Mouse (Mus musculus): Measurements from ENCODE around the gene Nlrx1. TPM values are rescaled to one million over a fixed set of nuclear protein-coding genes. Genes with fewer than 3 reads are reported as not detected.

Nlrx1 gene
- polyA plus RNA-seq, 1 experiment from 2014 or later, result 12.7 TPM

- peak overlapping the region; percentile 96 for H3K27ac ChIP-seq
- peak overlapping the region; percentile 94 for H3K9ac ChIP-seq
- H3K27me3 ChIP-seq, result no peaks in the 10 kb centered on the region
- H3K4me2 ChIP-seq, result peak overlapping the region; percentile 59
- no peaks in the 10 kb centered on the region for H3K9me3 ChIP-seq
- ATAC-seq (ENCODE audit: insufficient number of reproducible peaks, low FRiP score, low TSS enrichment, low read depth), result peak; percentile 78
- WGBS, result under 1% methylated on average over 40 of the region's 40 CpGs
- peaks cover 19% of the 10 kb centered on the region for H3K4me1 ChIP-seq
- H3K36me3 ChIP-seq, result no peaks in the 10 kb centered on the region
- H3K4me3 ChIP-seq, result peak overlapping the region; percentile 94
These were observed 35.2 kb downstream of the Nlrx1 start for GRCm38 (mm10) chr9:44233021-44233801.

DNA sequence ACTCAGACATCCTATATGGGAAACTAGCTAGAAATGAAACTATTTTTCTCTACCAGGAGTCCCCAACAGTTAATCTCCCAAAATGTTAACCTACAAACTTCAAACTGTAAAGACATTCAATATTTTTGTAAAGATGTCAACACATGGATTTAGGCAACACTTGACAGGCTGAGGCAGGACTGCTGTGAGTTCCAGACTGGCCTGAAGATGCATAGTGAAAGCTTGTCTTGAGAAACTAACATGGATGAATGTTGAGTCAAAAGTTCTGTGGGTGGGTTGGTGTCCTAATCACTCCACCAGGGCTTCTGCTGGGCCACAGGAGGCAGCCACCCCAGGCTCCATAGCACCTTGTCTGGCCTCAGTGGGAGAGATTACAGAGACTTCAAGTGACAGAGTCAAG lies 36.8 kb downstream of the Nlrx1 start:
- Histone ChIP-seq H3K9me3 (no peaks in the 10 kb centered on the region), H3K9ac (no peak overlapping the region), H3K4me2 (no peak overlapping the region), H3K36me3 (no peaks in the 10 kb centered on the region), H3K27ac (no peak overlapping the region), H3K4me1 (peaks cover 19% of the 10 kb centered on the region), H3K27me3 (no peaks in the 10 kb centered on the region), H3K4me3 (peak overlapping the region; percentile 94; the same call in 1 of the 2 replicates)
- no peak for ATAC-seq (ENCODE audit: insufficient number of reproducible peaks, low FRiP score, low TSS enrichment, low read depth)

GRCm38 (mm10) chr9:44225993-44226392 lies 42.4 kb downstream of the Nlrx1 start:
- Histone ChIP-seq H3K4me1 (0 out of 2 replicates have a peak, but pooled peaks cover 4% of the 10 kb centered on the region), H3K36me3 (no peaks in the 10 kb centered on the region), H3K27me3 (no peaks in the 10 kb centered on the region), H3K9ac (no peak overlapping the region), H3K9me3 (no peaks in the 10 kb centered on the region), H3K4me2 (no peak overlapping the region), H3K4me3 (no peak overlapping the region), H3K27ac (no peak overlapping the region)
- 58% methylated on average over 6 of the region's 6 CpGs for WGBS
- ATAC-seq (ENCODE audit: insufficient number of reproducible peaks, low FRiP score, low TSS enrichment, low read depth), result no peak

GRCm38 (mm10) chr9:44213538-44213937 lies 54.9 kb downstream of the Nlrx1 start:
- Histone ChIP-seq H3K4me2 (no peak overlapping the region), H3K4me1 (no peaks in the 10 kb centered on the region), H3K9me3 (no peaks in the 10 kb centered on the region), H3K36me3 (0 out of 2 replicates have a peak, but pooled peaks cover 3% of the 10 kb centered on the region), H3K9ac (no peak overlapping the region), H3K27me3 (no peaks in the 10 kb centered on the region), H3K4me3 (no peak overlapping the region), H3K27ac (no peak overlapping the region)
- ATAC-seq (ENCODE audit: insufficient number of reproducible peaks, low FRiP score, low TSS enrichment, low read depth), result no peak
- WGBS, result 94% methylated on average over 14 of the region's 14 CpGs

DNA sequence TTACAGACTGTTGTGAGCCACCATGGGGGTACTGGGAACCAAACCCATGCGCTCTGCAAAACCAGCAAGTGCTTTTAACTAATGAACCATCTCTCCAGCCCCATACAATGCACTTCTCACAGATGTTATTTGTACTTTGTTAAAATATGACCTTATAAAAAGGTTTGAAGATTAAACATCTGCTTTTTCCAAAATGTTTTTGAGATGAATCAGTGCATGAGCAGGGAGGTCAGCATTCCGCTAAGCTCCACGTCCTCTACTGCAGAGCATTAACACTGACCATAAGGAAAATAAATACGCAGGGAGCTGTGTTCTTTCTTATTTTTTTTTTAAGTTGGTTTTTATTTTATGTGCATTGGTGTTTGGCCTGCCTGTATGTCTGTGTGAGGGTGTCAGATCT lies 56.0 kb downstream of the Nlrx1 start:
- no peak for ATAC-seq (ENCODE audit: insufficient number of reproducible peaks, low FRiP score, low TSS enrichment, low read depth)
- 92% methylated on average over 4 of the region's 4 CpGs for WGBS
- no peaks in the 10 kb centered on the region for H3K4me1 ChIP-seq

GRCm38 (mm10) chr9:44209416-44209815 lies 59.0 kb downstream of the Nlrx1 start:
- H3K36me3 ChIP-seq, result 0 out of 2 replicates have a peak, but pooled peaks cover 3% of the 10 kb centered on the region
- ATAC-seq (ENCODE audit: insufficient number of reproducible peaks, low FRiP score, low TSS enrichment, low read depth), result no peak
- no peak overlapping the region for H3K4me3 ChIP-seq
- H3K4me1 ChIP-seq, result no peaks in the 10 kb centered on the region
- no peak overlapping the region for H3K27ac ChIP-seq
- H3K4me2 ChIP-seq, result no peak overlapping the region
- 95% methylated on average over 4 of the region's 4 CpGs for WGBS
- no peaks in the 10 kb centered on the region for H3K9me3 ChIP-seq
- no peak overlapping the region for H3K9ac ChIP-seq
- H3K27me3 ChIP-seq, result no peaks in the 10 kb centered on the region

More for the DNA sequence above, 56.0 kb downstream of the Nlrx1 start:
- no peak overlapping the region for H3K27ac ChIP-seq
- 0 out of 2 replicates have a peak, but pooled peaks cover 3% of the 10 kb centered on the region for H3K36me3 ChIP-seq
- H3K9me3 ChIP-seq, result no peaks in the 10 kb centered on the region
- H3K9ac ChIP-seq, result no peak overlapping the region
- H3K4me3 ChIP-seq, result no peak overlapping the region
- H3K27me3 ChIP-seq, result no peaks in the 10 kb centered on the region
- no peak overlapping the region for H3K4me2 ChIP-seq

DNA sequence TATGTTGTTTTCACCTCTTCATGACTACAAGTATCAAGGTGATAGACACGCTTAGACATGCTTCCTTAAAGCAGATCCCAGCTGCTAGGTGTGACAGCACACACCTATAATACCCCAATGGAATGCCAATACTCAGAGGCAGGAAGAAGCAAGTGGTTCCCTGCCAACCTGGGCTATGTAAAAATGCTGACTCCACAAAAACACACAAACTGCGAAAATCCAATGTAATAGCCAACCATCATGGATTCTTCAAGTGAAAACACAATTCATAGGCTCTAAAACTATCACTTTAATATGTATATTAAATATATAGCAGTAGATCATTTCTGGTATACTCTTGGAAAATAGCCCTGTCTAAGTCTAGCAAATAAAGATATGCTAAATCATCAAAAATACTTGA lies 60.6 kb downstream of the Nlrx1 start:
- Histone ChIP-seq H3K4me1 (no peaks in the 10 kb centered on the region), H3K36me3 (0 out of 2 replicates have a peak, but pooled peaks cover under 1% of the 10 kb centered on the region), H3K27ac (no peak overlapping the region), H3K4me2 (no peak overlapping the region), H3K9me3 (no peaks in the 10 kb centered on the region), H3K27me3 (no peaks in the 10 kb centered on the region), H3K9ac (no peak overlapping the region), H3K4me3 (no peak overlapping the region)
- no peak for ATAC-seq (ENCODE audit: insufficient number of reproducible peaks, low FRiP score, low TSS enrichment, low read depth)
- 77% methylated on average over 2 of the region's 2 CpGs for WGBS

Other genes with a start within 250 kb of the Nlrx1 start
- 14.0 and 18.8 TPM in 2 replicates for gene Thy1, start 225.2 kb downstream of the Nlrx1 start, polyA plus RNA-seq (2015; fragmentation: Nextera tagmentation; extraction: Ambion mirVana)
- 22.5 and 41.2 TPM in 2 replicates for gene Usp2, start 201.6 kb downstream of the Nlrx1 start, polyA plus RNA-seq (2015; fragmentation: Nextera tagmentation; extraction: Ambion mirVana)
- gene Mfrp, start 166.9 kb downstream of the Nlrx1 start, polyA plus RNA-seq (2015; fragmentation: Nextera tagmentation; extraction: Ambion mirVana), result 0.10 and 0.20 TPM in 2 replicates
- 8.5 and 9.4 TPM in 2 replicates for gene C1qtnf5, start 161.4 kb downstream of the Nlrx1 start, polyA plus RNA-seq (2015; fragmentation: Nextera tagmentation; extraction: Ambion mirVana)
- 0.27 and 0.28 TPM in 2 replicates for gene Gm49380, start 155.1 kb downstream of the Nlrx1 start, polyA plus RNA-seq (2015; fragmentation: Nextera tagmentation; extraction: Ambion mirVana)
- 61.9 and 70.5 TPM in 2 replicates for gene Rnf26, start 155.1 kb downstream of the Nlrx1 start, polyA plus RNA-seq (2015; fragmentation: Nextera tagmentation; extraction: Ambion mirVana)
- gene Mcam, start 134.1 kb downstream of the Nlrx1 start, polyA plus RNA-seq (2015; fragmentation: Nextera tagmentation; extraction: Ambion mirVana), result 41.5 and 47.3 TPM in 2 replicates
- gene Cbl, start 34.5 kb downstream of the Nlrx1 start, polyA plus RNA-seq (2015; fragmentation: Nextera tagmentation; extraction: Ambion mirVana), result 14.5 and 15.6 TPM in 2 replicates
- gene Ccdc153, start 27.9 kb downstream of the Nlrx1 start, polyA plus RNA-seq (2015; fragmentation: Nextera tagmentation; extraction: Ambion mirVana), result not detected in 2 replicates
- gene Pdzd3, start 17.1 kb downstream of the Nlrx1 start, polyA plus RNA-seq (2015; fragmentation: Nextera tagmentation; extraction: Ambion mirVana), result 0.26 TPM in 1 of 2 replicates, not detected in the other
- 6.2 and 6.4 TPM in 2 replicates for gene Abcg4, start 20.0 kb upstream of the Nlrx1 start, polyA plus RNA-seq (2015; fragmentation: Nextera tagmentation; extraction: Ambion mirVana)
- gene Hinfp, start 37.1 kb upstream of the Nlrx1 start, polyA plus RNA-seq (2015; fragmentation: Nextera tagmentation; extraction: Ambion mirVana), result 24.2 and 24.9 TPM in 2 replicates
- 6.9 and 7.1 TPM in 2 replicates for gene C2cd2l, start 51.7 kb upstream of the Nlrx1 start, polyA plus RNA-seq (2015; fragmentation: Nextera tagmentation; extraction: Ambion mirVana)
- 37.7 and 38.0 TPM in 2 replicates for gene Dpagt1, start 57.4 kb upstream of the Nlrx1 start, polyA plus RNA-seq (2015; fragmentation: Nextera tagmentation; extraction: Ambion mirVana)
- 252 and 254 TPM in 2 replicates for gene H2afx, start 66.1 kb upstream of the Nlrx1 start, polyA plus RNA-seq (2015; fragmentation: Nextera tagmentation; extraction: Ambion mirVana)
- gene Hmbs, start 75.6 kb upstream of the Nlrx1 start, polyA plus RNA-seq (2015; fragmentation: Nextera tagmentation; extraction: Ambion mirVana), result 88.7 and 95.1 TPM in 2 replicates
- gene Vps11, start 93.1 kb upstream of the Nlrx1 start, polyA plus RNA-seq (2015; fragmentation: Nextera tagmentation; extraction: Ambion mirVana), result 29.6 and 30.7 TPM in 2 replicates
- 27.5 and 32.5 TPM in 2 replicates for gene Hyou1, start 110.9 kb upstream of the Nlrx1 start, polyA plus RNA-seq (2015; fragmentation: Nextera tagmentation; extraction: Ambion mirVana)
- gene Slc37a4, start 128.3 kb upstream of the Nlrx1 start, polyA plus RNA-seq (2015; fragmentation: Nextera tagmentation; extraction: Ambion mirVana), result 16.2 and 18.3 TPM in 2 replicates
- gene Rps25, start 138.5 kb upstream of the Nlrx1 start, polyA plus RNA-seq (2015; fragmentation: Nextera tagmentation; extraction: Ambion mirVana), result 1,592 and 1,878 TPM in 2 replicates
- gene Trappc4, start 139.0 kb upstream of the Nlrx1 start, polyA plus RNA-seq (2015; fragmentation: Nextera tagmentation; extraction: Ambion mirVana), result 132 and 140 TPM in 2 replicates
- 24.3 and 26.0 TPM in 2 replicates for gene Ccdc84, start 150.0 kb upstream of the Nlrx1 start, polyA plus RNA-seq (2015; fragmentation: Nextera tagmentation; extraction: Ambion mirVana)
- gene Foxr1, start 172.5 kb upstream of the Nlrx1 start, polyA plus RNA-seq (2015; fragmentation: Nextera tagmentation; extraction: Ambion mirVana), result not detected in 2 replicates
- gene Upk2, start 186.4 kb upstream of the Nlrx1 start, polyA plus RNA-seq (2015; fragmentation: Nextera tagmentation; extraction: Ambion mirVana), result 0.37 and 0.45 TPM in 2 replicates
- 16.8 and 18.5 TPM in 2 replicates for gene Bcl9l, start 214.2 kb upstream of the Nlrx1 start, polyA plus RNA-seq (2015; fragmentation: Nextera tagmentation; extraction: Ambion mirVana)